Mouse (Mus musculus): Measurements from ENCODE around the gene Clrn1.
A peak's percentile ranks its signal among the peaks of the same experiment; 100 is the strongest.
"Not testable (repeated sequence)": the region's sequence is repeated elsewhere in the genome, so short reads cannot be mapped to it uniquely, and the experiment has no call there.

Clrn1 gene

GRCm38 (mm10) chr3:58884801-58885573 is at the start of gene Clrn1:
Clrn1 (minus strand) TSS chr3:58885340.
- DNase-seq = no peak

GRCm38 (mm10) chr3:58924027-58924426 is 38.9 kb upstream of the Clrn1 start:
- no peak for DNase-seq

GRCm38 (mm10) chr3:58923140-58923539 is 38.0 kb upstream of the Clrn1 start:
- no peak for DNase-seq

GRCm38 (mm10) chr3:58922636-58923035 is 37.5 kb upstream of the Clrn1 start:
- no peak for DNase-seq

GRCm38 (mm10) chr3:58921316-58921715 is 36.2 kb upstream of the Clrn1 start:
- no peak for DNase-seq

- no peak for DNase-seq
These were observed 19.5 kb upstream of the Clrn1 start for GRCm38 (mm10) chr3:58904656-58905055.

- DNase-seq = no peak
These were observed 17.1 kb upstream of the Clrn1 start for GRCm38 (mm10) chr3:58902051-58902758.

- no peak for DNase-seq
These were observed 10.0 kb upstream of the Clrn1 start for GRCm38 (mm10) chr3:58895131-58895530.

GRCm38 (mm10) chr3:58894529-58894928 is 9.4 kb upstream of the Clrn1 start:
- DNase-seq = no peak

GRCm38 (mm10) chr3:58889670-58890069 is 4.5 kb upstream of the Clrn1 start:
- DNase-seq = no peak

- no peak for DNase-seq
These were observed 3.1 kb upstream of the Clrn1 start for GRCm38 (mm10) chr3:58888131-58888715.

- no peak for DNase-seq
These were observed 2.6 kb upstream of the Clrn1 start for GRCm38 (mm10) chr3:58887719-58888118.

- DNase-seq = no peak
These were observed 1.6 kb downstream of the Clrn1 start for GRCm38 (mm10) chr3:58883511-58883907.

GRCm38 (mm10) chr3:58882878-58883510 is 2.1 kb downstream of the Clrn1 start:
- DNase-seq = no peak

- DNase-seq = no peak
These were observed 4.1 kb downstream of the Clrn1 start for GRCm38 (mm10) chr3:58881016-58881415.

- DNase-seq = no peak
These were observed 5.0 kb downstream of the Clrn1 start for GRCm38 (mm10) chr3:58880181-58880580.

GRCm38 (mm10) chr3:58871882-58872281 is 13.3 kb downstream of the Clrn1 start:
- not testable (repeated sequence) for DNase-seq

- peak in 1 of 2 experiments; percentile 37 for DNase-seq
These were observed 19.4 kb downstream of the Clrn1 start for GRCm38 (mm10) chr3:58865690-58866089.

- no peak for DNase-seq
These were observed 22.2 kb downstream of the Clrn1 start for GRCm38 (mm10) chr3:58862976-58863375.

- DNase-seq = no peak
These were observed 41.7 kb downstream of the Clrn1 start for GRCm38 (mm10) chr3:58843415-58843814.

- peak; percentile 58 to 64 for DNase-seq
These were observed 51.5 kb downstream of the Clrn1 start for GRCm38 (mm10) chr3:58833442-58834160.

- peak in 1 of 2 experiments; percentile 27 for DNase-seq
These were observed 52.3 kb downstream of the Clrn1 start for GRCm38 (mm10) chr3:58832888-58833287.

- no peak for DNase-seq
These were observed 53.6 kb downstream of the Clrn1 start for GRCm38 (mm10) chr3:58831586-58831985.

All from cerebellum, postnatal 36 days (tissue).